Mouse (Mus musculus): ENCODE data around the gene Nectin1. TPM values are rescaled to one million over a fixed set of nuclear protein-coding genes. Genes with fewer than 3 reads are reported as not detected.

Nectin1 gene
- polyA plus RNA-seq, 1 experiment from 2014 or later = 7.4 TPM

DNA sequence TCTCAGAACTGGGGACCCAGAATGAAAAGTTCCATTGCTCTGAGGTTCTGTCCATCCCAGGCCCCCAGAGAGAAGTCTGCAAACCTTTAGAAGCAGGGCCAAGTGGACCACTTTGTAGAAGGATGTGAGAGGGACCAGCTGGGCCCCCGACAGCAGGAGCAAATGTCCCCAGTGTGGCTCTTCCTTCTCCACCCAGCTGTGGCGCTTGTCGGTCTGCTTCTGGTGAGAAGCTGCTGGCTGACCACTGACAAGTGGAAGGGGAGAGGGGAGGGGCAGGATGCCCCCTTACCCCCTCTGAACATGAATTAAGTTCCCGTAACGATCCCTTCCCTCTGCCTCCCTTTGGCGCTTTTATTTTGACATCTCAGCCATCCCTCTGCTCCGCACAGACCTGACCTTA is 54.0 kb downstream of the Nectin1 start:
- Histone ChIP-seq H3K27me3 (ENCODE audit: poor library complexity, severe bottlenecking) (no peaks in the 10 kb centered on the region), H3K27ac (no peak overlapping the region), H3K4me1 (peaks cover 19% of the 10 kb centered on the region), H3K36me3 (replicated peaks) (peaks cover 94% of the 10 kb centered on the region), H3K9me3 (no peaks in the 10 kb centered on the region), H3K4me3 (no peak overlapping the region)
- 81% methylated on average over 7 of the region's 7 CpGs for WGBS
- no peak for DNase-seq (ENCODE audit: extremely low spot score, low spot score)

- DNase-seq (ENCODE audit: extremely low spot score, low spot score) = no peak
- 85% methylated on average over 2 of the region's 2 CpGs for WGBS
- H3K36me3 ChIP-seq (replicated peaks) = peaks cover 95% of the 10 kb centered on the region
- H3K27me3 ChIP-seq (ENCODE audit: poor library complexity, severe bottlenecking) = no peaks in the 10 kb centered on the region
- H3K4me3 ChIP-seq = no peak overlapping the region
- no peaks in the 10 kb centered on the region for H3K9me3 ChIP-seq
- no peak overlapping the region for H3K27ac ChIP-seq
- H3K4me1 ChIP-seq = peaks cover 19% of the 10 kb centered on the region
Observed at GRCm38 (mm10) chr9:43800525-43800924, 56.7 kb downstream of the Nectin1 start.

DNA sequence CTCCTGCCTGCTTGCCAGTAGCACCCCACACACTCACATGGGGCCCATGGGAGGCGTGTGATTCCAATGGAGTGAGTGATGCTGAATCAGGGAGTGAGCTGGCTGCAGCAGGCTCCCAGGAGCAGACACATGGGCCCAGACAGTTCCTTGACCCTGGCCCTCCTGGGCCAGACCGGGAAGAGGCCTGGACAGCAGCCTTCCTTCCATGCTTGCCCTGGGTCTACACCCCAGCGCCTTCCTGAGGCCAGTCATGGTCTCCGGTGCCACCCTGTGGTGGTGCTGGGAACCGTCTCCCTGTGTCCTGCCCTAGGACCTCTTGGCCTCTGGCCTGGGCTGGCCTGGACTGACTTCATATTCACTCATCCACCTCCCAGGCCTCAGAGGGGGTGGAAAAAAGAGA is 58.1 kb downstream of the Nectin1 start:
- Histone ChIP-seq H3K4me1 (peaks cover 32% of the 10 kb centered on the region), H3K9me3 (no peaks in the 10 kb centered on the region), H3K36me3 (replicated peaks) (peaks cover 95% of the 10 kb centered on the region), H3K27me3 (ENCODE audit: poor library complexity, severe bottlenecking) (peaks cover 4% of the 10 kb centered on the region), H3K4me3 (no peak overlapping the region), H3K27ac (peak overlapping the region; percentile 58)
- 31% methylated on average over 5 of the region's 5 CpGs for WGBS
- peak; percentile 65 for DNase-seq (ENCODE audit: extremely low spot score, low spot score)

DNA sequence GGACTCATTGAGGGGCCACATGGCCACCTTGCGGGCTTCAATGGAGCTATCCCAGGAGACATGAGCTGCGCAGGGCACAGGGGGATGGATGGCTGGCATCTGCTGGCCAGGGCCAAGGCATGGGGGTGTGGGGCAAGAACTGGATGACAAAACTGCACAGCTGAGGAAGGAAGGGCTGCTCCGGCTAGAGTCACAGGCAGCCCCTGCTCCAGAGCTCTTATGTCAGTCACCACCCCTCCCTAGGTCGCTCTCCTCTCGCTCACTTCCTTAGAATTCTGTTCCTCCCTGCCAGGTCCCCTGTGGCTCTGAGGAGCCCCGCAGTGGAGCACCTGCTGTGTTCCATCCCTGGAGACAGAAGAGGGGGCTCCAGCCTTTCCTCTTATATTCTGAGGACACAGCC is 63.8 kb downstream of the Nectin1 start:
- H3K4me1 ChIP-seq = peaks cover 39% of the 10 kb centered on the region
- H3K4me3 ChIP-seq = no peak overlapping the region; the same call in 1 of the 2 replicates
- peak overlapping the region; percentile 65; the same call in 1 of the 2 replicates for H3K27ac ChIP-seq
- H3K36me3 ChIP-seq (replicated peaks) = peaks cover 44% of the 10 kb centered on the region
- H3K27me3 ChIP-seq (ENCODE audit: poor library complexity, severe bottlenecking) = peaks cover 14% of the 10 kb centered on the region
- no peak for DNase-seq (ENCODE audit: extremely low spot score, low spot score)
- no peaks in the 10 kb centered on the region for H3K9me3 ChIP-seq
- WGBS = 10% methylated on average over 6 of the region's 6 CpGs

DNA sequence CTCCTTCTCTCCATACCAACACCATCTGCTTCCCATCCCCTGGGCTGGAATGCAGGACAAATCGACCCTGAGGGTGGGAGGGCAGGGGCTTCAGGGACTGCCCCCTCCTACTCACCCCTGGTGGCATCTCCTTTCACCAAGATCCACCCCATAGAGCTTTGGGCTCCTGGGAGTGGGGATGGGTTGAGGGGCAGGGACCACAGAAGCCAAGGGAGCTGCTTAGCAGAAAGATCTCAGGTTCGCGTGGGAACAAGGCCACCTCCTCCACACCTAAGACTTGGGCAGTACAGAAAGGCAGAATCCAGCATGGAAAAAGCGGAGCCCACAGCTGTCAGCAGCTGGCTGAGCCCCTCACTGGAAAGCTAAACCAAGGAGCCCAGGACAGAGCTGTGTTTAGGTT is 64.3 kb downstream of the Nectin1 start:
- H3K27me3 ChIP-seq (ENCODE audit: poor library complexity, severe bottlenecking) = peaks cover 14% of the 10 kb centered on the region
- no peak for DNase-seq (ENCODE audit: extremely low spot score, low spot score)
- H3K36me3 ChIP-seq (replicated peaks) = peaks cover 39% of the 10 kb centered on the region
- H3K27ac ChIP-seq = peak overlapping the region; percentile 65; the same call in 1 of the 2 replicates
- no peaks in the 10 kb centered on the region for H3K9me3 ChIP-seq
- H3K4me1 ChIP-seq = peaks cover 39% of the 10 kb centered on the region
- no peak overlapping the region; the same call in 1 of the 2 replicates for H3K4me3 ChIP-seq
- 8% methylated on average over 3 of the region's 4 CpGs for WGBS

GRCm38 (mm10) chr9:43808546-43808945 is 64.8 kb downstream of the Nectin1 start:
- peak; percentile 30 for DNase-seq (ENCODE audit: extremely low spot score, low spot score)
- peaks cover 39% of the 10 kb centered on the region for H3K4me1 ChIP-seq
- H3K27me3 ChIP-seq (ENCODE audit: poor library complexity, severe bottlenecking) = peaks cover 14% of the 10 kb centered on the region
- H3K36me3 ChIP-seq (replicated peaks) = peaks cover 34% of the 10 kb centered on the region
- WGBS = 13% methylated on average over 7 of the region's 7 CpGs
- no peaks in the 10 kb centered on the region for H3K9me3 ChIP-seq
- no peak overlapping the region for H3K27ac ChIP-seq
- no peak overlapping the region for H3K4me3 ChIP-seq

DNA sequence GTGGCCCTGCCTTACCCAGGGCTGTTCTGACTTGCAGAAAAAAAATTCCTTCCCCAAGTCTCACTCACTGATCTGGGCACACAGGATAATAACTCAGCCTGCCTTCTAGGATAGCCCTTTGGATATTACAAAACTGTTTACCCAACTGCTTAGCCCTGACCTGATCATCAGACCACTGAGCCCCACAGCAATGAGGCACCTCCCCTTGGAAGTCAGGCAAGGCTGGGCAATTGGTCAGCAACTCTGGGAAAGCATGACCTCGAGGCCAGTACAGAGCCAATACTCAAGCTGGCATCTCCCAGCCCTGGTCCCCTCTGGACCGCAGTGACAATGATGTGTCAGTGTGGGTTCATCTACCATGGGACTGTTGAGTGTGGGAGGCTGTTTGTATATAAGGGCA is 69.4 kb downstream of the Nectin1 start:
- DNase-seq (ENCODE audit: extremely low spot score, low spot score) = no peak
- Histone ChIP-seq H3K27me3 (ENCODE audit: poor library complexity, severe bottlenecking) (peaks cover under 1% of the 10 kb centered on the region; the same call in 1 of the 2 replicates), H3K4me1 (peaks cover 18% of the 10 kb centered on the region), H3K27ac (no peak overlapping the region), H3K36me3 (replicated peaks) (no peaks in the 10 kb centered on the region), H3K4me3 (no peak overlapping the region), H3K9me3 (no peaks in the 10 kb centered on the region)
- 82% methylated on average over 2 of the region's 2 CpGs for WGBS

GRCm38 (mm10) chr9:43822206-43822605 is 78.4 kb downstream of the Nectin1 start:
- H3K4me1 ChIP-seq = peaks cover 30% of the 10 kb centered on the region
- H3K4me3 ChIP-seq = no peak overlapping the region

DNA sequence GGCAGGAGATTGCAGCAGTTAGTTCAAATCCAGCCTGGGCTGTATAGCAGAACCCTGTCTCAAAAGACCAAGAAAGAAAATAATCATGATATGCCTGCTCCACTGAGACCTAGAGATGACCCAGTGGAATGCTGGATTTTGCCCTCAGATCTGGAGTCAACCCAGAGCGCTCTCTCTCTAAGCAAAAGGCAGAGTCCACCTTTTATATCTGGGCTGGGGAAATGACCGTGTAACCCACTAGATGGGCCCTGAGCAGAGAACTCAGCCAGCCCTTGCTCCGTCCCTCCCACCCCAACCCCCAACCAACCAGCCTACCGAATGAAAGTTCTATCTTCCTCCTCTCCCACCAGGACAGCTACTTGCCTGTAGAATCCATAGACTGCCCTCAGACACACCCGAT is 81.4 kb downstream of the Nectin1 start:
- H3K9me3 ChIP-seq = no peaks in the 10 kb centered on the region
- H3K27ac ChIP-seq = no peak overlapping the region
- no peak overlapping the region for H3K4me3 ChIP-seq
- no peak for DNase-seq (ENCODE audit: extremely low spot score, low spot score)
- peaks cover 46% of the 10 kb centered on the region for H3K4me1 ChIP-seq
- no peaks in the 10 kb centered on the region for H3K36me3 ChIP-seq (replicated peaks)
- 79% methylated on average over 5 of the region's 5 CpGs for WGBS
- peaks cover 7% of the 10 kb centered on the region; the same call in 1 of the 2 replicates for H3K27me3 ChIP-seq (ENCODE audit: poor library complexity, severe bottlenecking)

More at GRCm38 (mm10) chr9:43822206-43822605, 78.4 kb downstream of the Nectin1 start:
- Histone ChIP-seq H3K36me3 (replicated peaks) (no peaks in the 10 kb centered on the region), H3K9me3 (no peaks in the 10 kb centered on the region), H3K27me3 (ENCODE audit: poor library complexity, severe bottlenecking) (0 out of 2 replicates have a peak, but pooled peaks cover 7% of the 10 kb centered on the region), H3K27ac (no peak overlapping the region)
- 89% methylated on average over 5 of the region's 5 CpGs for WGBS
- no peak for DNase-seq (ENCODE audit: extremely low spot score, low spot score)

- no peaks in the 10 kb centered on the region for H3K36me3 ChIP-seq (replicated peaks)
- H3K4me1 ChIP-seq = peaks cover 46% of the 10 kb centered on the region
- H3K27me3 ChIP-seq (ENCODE audit: poor library complexity, severe bottlenecking) = peaks cover 7% of the 10 kb centered on the region; the same call in 1 of the 2 replicates
- H3K9me3 ChIP-seq = no peaks in the 10 kb centered on the region
- H3K27ac ChIP-seq = peak overlapping the region; percentile 74
- no peak for DNase-seq (ENCODE audit: extremely low spot score, low spot score)
- H3K4me3 ChIP-seq = no peak overlapping the region
- WGBS = 48% methylated on average over 8 of the region's 8 CpGs
Observed at GRCm38 (mm10) chr9:43826558-43827253, 82.9 kb downstream of the Nectin1 start.

GRCm38 (mm10) chr9:43827593-43827992 is 83.8 kb downstream of the Nectin1 start:
- peaks cover 42% of the 10 kb centered on the region for H3K4me1 ChIP-seq
- WGBS = 56% methylated on average over 5 of the region's 5 CpGs
- H3K9me3 ChIP-seq = no peaks in the 10 kb centered on the region
- no peaks in the 10 kb centered on the region for H3K36me3 ChIP-seq (replicated peaks)
- peak; percentile 46 for DNase-seq (ENCODE audit: extremely low spot score, low spot score)
- H3K27me3 ChIP-seq (ENCODE audit: poor library complexity, severe bottlenecking) = peaks cover 7% of the 10 kb centered on the region; the same call in 1 of the 2 replicates
- H3K4me3 ChIP-seq = no peak overlapping the region
- H3K27ac ChIP-seq = no peak overlapping the region

- peak overlapping the region; percentile 35; the same call in 1 of the 2 replicates for H3K27ac ChIP-seq
- no peaks in the 10 kb centered on the region for H3K9me3 ChIP-seq
- 72% methylated on average over 6 of the region's 6 CpGs for WGBS
- no peak for DNase-seq (ENCODE audit: extremely low spot score, low spot score)
- H3K4me3 ChIP-seq = no peak overlapping the region
- H3K4me1 ChIP-seq = peaks cover 37% of the 10 kb centered on the region
- H3K27me3 ChIP-seq (ENCODE audit: poor library complexity, severe bottlenecking) = peaks cover 7% of the 10 kb centered on the region; the same call in 1 of the 2 replicates
- H3K36me3 ChIP-seq (replicated peaks) = no peaks in the 10 kb centered on the region
Observed at GRCm38 (mm10) chr9:43828960-43829359, 85.2 kb downstream of the Nectin1 start.

GRCm38 (mm10) chr9:43833232-43833631 is 89.4 kb downstream of the Nectin1 start:
- Histone ChIP-seq H3K36me3 (replicated peaks) (no peaks in the 10 kb centered on the region), H3K9me3 (no peaks in the 10 kb centered on the region), H3K27me3 (ENCODE audit: poor library complexity, severe bottlenecking) (no peaks in the 10 kb centered on the region; the same call in 1 of the 2 replicates), H3K27ac (0 out of 2 replicates have a peak overlapping the region, but pooled peaks have one; percentile 48), H3K4me3 (no peak overlapping the region), H3K4me1 (peaks cover 26% of the 10 kb centered on the region)
- no peak for DNase-seq (ENCODE audit: extremely low spot score, low spot score)
- 93% methylated on average over 8 of the region's 8 CpGs for WGBS
